Mouse (Mus musculus): ENCODE measurements around the gene Cpz. TPM values are rescaled to one million over a fixed set of nuclear protein-coding genes. Genes with fewer than 3 reads are reported as not detected.

The Cpz gene
- polyA plus RNA-seq, 2 experiments = 0.89 to 1.0 TPM

DNA sequence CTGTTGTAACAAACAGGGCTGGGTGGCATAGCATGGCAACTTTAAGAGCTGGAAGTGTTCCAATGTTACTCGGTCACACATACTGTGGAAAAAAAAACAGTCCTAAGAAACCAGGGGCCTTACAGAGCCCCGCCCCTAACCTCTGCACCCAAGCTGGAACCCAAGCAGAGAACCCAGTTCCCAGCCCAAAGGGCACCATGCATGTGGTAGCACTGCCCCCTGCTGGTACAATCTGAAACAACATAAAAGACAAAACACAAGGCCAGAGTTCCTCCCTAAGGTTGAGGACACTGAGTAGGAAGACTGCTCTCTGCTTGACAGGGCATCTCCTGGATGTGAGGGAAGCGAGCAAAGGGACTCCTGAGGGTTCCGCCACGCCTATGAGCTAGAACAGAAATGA is 14.9 kb downstream of the Cpz start:
- Histone ChIP-seq H3K27ac (no peak overlapping the region), H3K9ac (replicated peaks) (no peak overlapping the region), H3K4me3 (ENCODE audit: insufficient read depth in 1 of 2, low read depth in 2 of 2, low read length in 2 of 2) (no peak overlapping the region), H3K4me2 (ENCODE audit: low read depth) (no peak overlapping the region), H3K9me3 (ENCODE audit: control insufficient read depth, low read length) (no peaks in the 10 kb centered on the region), H3K36me3 (replicated peaks; ENCODE audit: control insufficient read depth, insufficient read depth, low read depth) (no peaks in the 10 kb centered on the region), H3K4me1 (replicated peaks; ENCODE audit: control insufficient read depth in 2 of 2, insufficient read depth in 2 of 2, low read length in 1 of 2) (no peaks in the 10 kb centered on the region), H3K27me3 (ENCODE audit: control insufficient read depth, insufficient read depth, low read length) (no peaks in the 10 kb centered on the region)
- peak in 2 of 3 experiments; percentile 13 to 22 for DNase-seq (ENCODE audit: low read depth in 3 of 3, low spot score in 3 of 3)
- peak; percentile 88 for TF ChIP-seq CTCF (IDR thresholded peaks at IDR 0.05; ENCODE audit: low read depth)
- no peak for TF ChIP-seq EP300 (IDR thresholded peaks at IDR 0.05; ENCODE audit: low read depth)
- ATAC-seq (ENCODE audit: insufficient read depth) = no peak
- WGBS (ENCODE audit: insufficient replicate concordance) = 17% methylated on average over 5 of the region's 5 CpGs

DNA sequence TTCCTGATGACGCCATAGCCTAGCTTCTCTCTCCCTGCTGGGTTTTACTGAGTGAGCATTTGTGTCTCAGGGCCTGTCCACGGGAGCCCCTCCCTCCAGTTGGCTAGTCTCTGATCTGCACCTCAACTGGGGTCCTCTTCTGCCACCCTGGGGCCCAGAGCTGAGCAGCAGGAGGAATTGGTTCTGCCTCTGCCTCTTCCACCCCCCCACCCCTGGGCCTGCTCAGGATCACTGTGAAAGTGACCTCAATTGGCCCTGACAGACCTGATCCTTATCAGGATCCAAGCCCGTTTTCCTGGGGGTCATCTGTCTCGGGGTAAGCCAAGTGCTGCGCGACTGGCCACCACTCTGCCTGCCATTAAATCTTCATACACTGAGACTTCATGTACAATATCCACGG is 20.5 kb downstream of the Cpz start:
- Histone ChIP-seq H3K36me3 (replicated peaks; ENCODE audit: control insufficient read depth, insufficient read depth, low read depth) (no peaks in the 10 kb centered on the region), H3K27ac (no peak overlapping the region), H3K4me2 (ENCODE audit: low read depth) (no peak overlapping the region), H3K9ac (replicated peaks) (no peak overlapping the region), H3K9me3 (ENCODE audit: control insufficient read depth, low read length) (no peaks in the 10 kb centered on the region), H3K27me3 (ENCODE audit: control insufficient read depth, insufficient read depth, low read length) (no peaks in the 10 kb centered on the region), H3K4me1 (replicated peaks; ENCODE audit: control insufficient read depth in 2 of 2, insufficient read depth in 2 of 2, low read length in 1 of 2) (no peaks in the 10 kb centered on the region), H3K4me3 (ENCODE audit: insufficient read depth in 1 of 2, low read depth in 2 of 2, low read length in 2 of 2) (no peak overlapping the region)
- WGBS (ENCODE audit: insufficient replicate concordance) = 33% methylated on average over 7 of the region's 7 CpGs
- TF ChIP-seq EP300 (IDR thresholded peaks at IDR 0.05; ENCODE audit: low read depth) (no peak), CTCF (IDR thresholded peaks at IDR 0.05; ENCODE audit: low read depth) (no peak)
- ATAC-seq (ENCODE audit: insufficient read depth) (no peak), DNase-seq (ENCODE audit: low read depth in 3 of 3, low spot score in 3 of 3) (no peak)

DNA sequence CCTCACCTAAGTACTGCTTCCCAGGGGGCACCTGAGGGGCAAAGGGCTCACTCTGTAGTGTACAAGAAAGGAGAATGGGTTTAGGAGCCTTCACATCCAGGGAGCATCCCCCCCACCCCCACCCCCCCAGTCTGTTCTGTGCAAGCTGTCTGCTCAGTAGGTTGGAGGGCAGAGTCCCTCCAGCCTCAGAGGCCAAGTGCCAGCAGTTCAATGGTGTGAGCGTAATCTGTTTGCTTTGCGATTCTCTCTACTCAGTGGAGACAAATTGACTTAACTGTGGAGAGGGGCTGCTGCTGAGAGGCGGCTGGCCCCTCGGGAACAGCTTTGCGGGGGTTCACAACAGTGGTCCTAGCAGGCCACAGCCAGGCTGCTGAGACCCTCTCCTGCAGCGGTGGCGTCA is 28.2 kb downstream of the Cpz start:
- Histone ChIP-seq H3K9me3 (ENCODE audit: control insufficient read depth, low read length) (no peaks in the 10 kb centered on the region), H3K27me3 (ENCODE audit: control insufficient read depth, insufficient read depth, low read length) (no peaks in the 10 kb centered on the region), H3K4me2 (ENCODE audit: low read depth) (no peak overlapping the region), H3K9ac (replicated peaks) (no peak overlapping the region), H3K36me3 (replicated peaks; ENCODE audit: control insufficient read depth, insufficient read depth, low read depth) (no peaks in the 10 kb centered on the region), H3K4me1 (replicated peaks; ENCODE audit: control insufficient read depth in 2 of 2, insufficient read depth in 2 of 2, low read length in 1 of 2) (no peaks in the 10 kb centered on the region), H3K27ac (no peak overlapping the region), H3K4me3 (ENCODE audit: insufficient read depth in 1 of 2, low read depth in 2 of 2, low read length in 2 of 2) (no peak overlapping the region)
- DNase-seq (ENCODE audit: low read depth in 3 of 3, low spot score in 3 of 3) = no peak
- TF ChIP-seq CTCF (IDR thresholded peaks at IDR 0.05; ENCODE audit: low read depth) (no peak), EP300 (IDR thresholded peaks at IDR 0.05; ENCODE audit: low read depth) (no peak)
- 44% methylated on average over 7 of the region's 7 CpGs for WGBS (ENCODE audit: insufficient replicate concordance)
- ATAC-seq (ENCODE audit: insufficient read depth) = no peak

DNA sequence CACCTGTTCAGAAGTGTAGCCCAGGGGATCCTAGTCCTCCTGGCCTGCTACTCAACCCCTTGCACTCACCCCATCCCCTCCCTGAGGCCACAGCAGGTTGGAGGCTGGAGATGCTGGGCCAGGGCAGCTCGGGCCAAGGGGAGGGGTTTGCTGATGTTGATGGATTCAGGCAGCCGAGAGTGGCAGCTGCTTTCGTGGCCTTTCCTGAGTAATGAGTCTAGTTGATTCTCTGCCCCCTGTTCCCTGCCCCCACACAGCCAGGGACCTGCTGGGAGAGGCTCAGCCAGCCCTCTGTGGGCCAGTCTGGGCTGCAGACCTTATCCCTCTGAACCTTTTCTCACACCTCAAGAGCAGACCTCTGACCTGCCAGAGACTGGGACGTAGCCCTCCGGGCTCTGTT is 29.5 kb downstream of the Cpz start:
- H3K9ac ChIP-seq (replicated peaks) = no peak overlapping the region
- WGBS (ENCODE audit: insufficient replicate concordance) = 29% methylated on average over 5 of the region's 5 CpGs
- no peaks in the 10 kb centered on the region for H3K36me3 ChIP-seq (replicated peaks; ENCODE audit: control insufficient read depth, insufficient read depth, low read depth)
- no peak overlapping the region for H3K27ac ChIP-seq
- no peaks in the 10 kb centered on the region for H3K9me3 ChIP-seq (ENCODE audit: control insufficient read depth, low read length)
- no peak overlapping the region for H3K4me2 ChIP-seq (ENCODE audit: low read depth)
- no peaks in the 10 kb centered on the region for H3K27me3 ChIP-seq (ENCODE audit: control insufficient read depth, insufficient read depth, low read length)
- TF ChIP-seq EP300 (IDR thresholded peaks at IDR 0.05; ENCODE audit: low read depth) = no peak
- no peak for TF ChIP-seq CTCF (IDR thresholded peaks at IDR 0.05; ENCODE audit: low read depth)
- H3K4me3 ChIP-seq (ENCODE audit: insufficient read depth in 1 of 2, low read depth in 2 of 2, low read length in 2 of 2) = no peak overlapping the region
- ATAC-seq (ENCODE audit: insufficient read depth) = no peak
- no peak for DNase-seq (ENCODE audit: low read depth in 3 of 3, low spot score in 3 of 3)
- H3K4me1 ChIP-seq (replicated peaks; ENCODE audit: control insufficient read depth in 2 of 2, insufficient read depth in 2 of 2, low read length in 1 of 2) = no peaks in the 10 kb centered on the region

DNA sequence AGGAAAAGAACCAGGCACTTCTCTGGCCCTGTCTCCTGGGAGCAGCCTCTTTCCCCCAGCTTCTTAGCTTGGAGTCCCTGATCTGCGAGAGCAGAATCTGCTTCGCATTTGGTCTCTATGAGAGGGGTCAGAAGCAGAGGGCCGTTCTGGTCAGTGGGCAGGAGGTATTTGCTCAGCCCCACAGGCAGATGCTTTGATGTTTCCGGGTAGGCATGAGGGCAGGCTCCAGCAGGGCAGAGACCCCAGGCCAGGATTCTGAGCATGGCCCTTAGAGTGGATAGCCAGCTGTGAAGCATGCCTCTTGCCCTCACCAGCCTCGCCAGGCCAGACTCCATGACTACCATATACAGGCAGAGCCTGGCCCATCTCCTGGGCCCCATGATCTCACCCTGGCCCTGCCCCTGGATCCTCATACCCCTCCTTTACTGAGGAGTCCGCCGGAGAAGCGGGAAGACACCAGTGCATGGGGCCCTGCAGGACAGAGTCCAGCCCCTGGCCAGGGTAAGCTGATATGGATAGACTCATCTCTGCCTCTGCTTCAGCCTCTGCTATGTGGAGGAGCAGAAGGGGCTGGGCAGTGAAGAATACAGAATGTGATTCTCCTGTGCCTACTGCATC is 30.6 kb downstream of the Cpz start:
- H3K9me3 ChIP-seq (ENCODE audit: control insufficient read depth, low read length) = no peaks in the 10 kb centered on the region
- DNase-seq (ENCODE audit: low read depth in 3 of 3, low spot score in 3 of 3) = no peak
- TF ChIP-seq CTCF (IDR thresholded peaks at IDR 0.05; ENCODE audit: low read depth) = no peak
- TF ChIP-seq EP300 (IDR thresholded peaks at IDR 0.05; ENCODE audit: low read depth) = no peak
- ATAC-seq (ENCODE audit: insufficient read depth) = no peak
- H3K27me3 ChIP-seq (ENCODE audit: control insufficient read depth, insufficient read depth, low read length) = no peaks in the 10 kb centered on the region
- H3K27ac ChIP-seq = no peak overlapping the region
- WGBS (ENCODE audit: insufficient replicate concordance) = 49% methylated on average over 8 of the region's 8 CpGs
- no peaks in the 10 kb centered on the region for H3K4me1 ChIP-seq (replicated peaks; ENCODE audit: control insufficient read depth in 2 of 2, insufficient read depth in 2 of 2, low read length in 1 of 2)
- no peaks in the 10 kb centered on the region for H3K36me3 ChIP-seq (replicated peaks; ENCODE audit: control insufficient read depth, insufficient read depth, low read depth)
- no peak overlapping the region for H3K4me2 ChIP-seq (ENCODE audit: low read depth)
- H3K9ac ChIP-seq (replicated peaks) = no peak overlapping the region
- H3K4me3 ChIP-seq (ENCODE audit: insufficient read depth in 1 of 2, low read depth in 2 of 2, low read length in 2 of 2) = no peak overlapping the region

All from liver, embryonic 14.5 days (tissue).